Mouse (Mus musculus) gastrocnemius, adult 2 months (tissue): ENCODE measurements around the gene Slc25a15. TPM values are rescaled to one million over a fixed set of nuclear protein-coding genes. Genes with fewer than 3 reads are reported as not detected.

ENCODE experiments used
- DNase-seq: peaks from one replicate; pipeline ENCODE4 v3.0.0; 2022
- H3K27ac ChIP-seq: fragments of 200-600 bp; 2 replicates; pipeline ENCODE4 v1.8.1; 2022; ENCODE audit warnings: mild to moderate bottlenecking
- H3K4me3 ChIP-seq: fragments of 200-600 bp; 2 replicates; pipeline ENCODE4 v1.8.1; 2022; ENCODE audit warnings: mild to moderate bottlenecking, moderate library complexity
- CTCF ChIP-seq: fragments of 200-600 bp; IDR thresholded peaks from 2 replicates; pipeline ENCODE4 v1.8.1; 2022; ENCODE audit warnings: antibody characterized with exemption, mild to moderate bottlenecking, moderate library complexity
- intact Hi-C: fragments of 180-260 bp; cut with DNase I; formaldehyde crosslinking; loops from one replicate; pipeline ENCODE4 v1.15.1; 2025
- long read RNA-seq, 2 experiments: library from polyadenylated mRNA; stranded (forward); transcript quantifications; one replicate each; pipeline ENCODE4 v2.0.0; 2021
- total RNA-seq, 2 experiments: library from RNA; stranded (reverse); gene quantifications; 2 replicates each; pipeline ENCODE4 v1.2.3; 2021

Slc25a15 gene
- 10 to 100 TPM; 10.2 to 14.1 TPM for total RNA-seq
- long read RNA-seq, experiment 1, transcript Slc25a15-201 (7 exons, 3,430 nt): major isoform, 30 of 38 reads
- long read RNA-seq, experiment 1, partial matches to known transcripts: 0 of 38 reads
- long read RNA-seq, experiment 1, other reads (novel, unspliced or antisense): 8 of 38 reads
- long read RNA-seq, experiment 2, transcript Slc25a15-201 (7 exons, 3,430 nt): major isoform, 22 of 30 reads
- long read RNA-seq, experiment 2, partial matches to known transcripts: 2 of 30 reads
- long read RNA-seq, experiment 2, other reads (novel, unspliced or antisense): 6 of 30 reads

DNA sequence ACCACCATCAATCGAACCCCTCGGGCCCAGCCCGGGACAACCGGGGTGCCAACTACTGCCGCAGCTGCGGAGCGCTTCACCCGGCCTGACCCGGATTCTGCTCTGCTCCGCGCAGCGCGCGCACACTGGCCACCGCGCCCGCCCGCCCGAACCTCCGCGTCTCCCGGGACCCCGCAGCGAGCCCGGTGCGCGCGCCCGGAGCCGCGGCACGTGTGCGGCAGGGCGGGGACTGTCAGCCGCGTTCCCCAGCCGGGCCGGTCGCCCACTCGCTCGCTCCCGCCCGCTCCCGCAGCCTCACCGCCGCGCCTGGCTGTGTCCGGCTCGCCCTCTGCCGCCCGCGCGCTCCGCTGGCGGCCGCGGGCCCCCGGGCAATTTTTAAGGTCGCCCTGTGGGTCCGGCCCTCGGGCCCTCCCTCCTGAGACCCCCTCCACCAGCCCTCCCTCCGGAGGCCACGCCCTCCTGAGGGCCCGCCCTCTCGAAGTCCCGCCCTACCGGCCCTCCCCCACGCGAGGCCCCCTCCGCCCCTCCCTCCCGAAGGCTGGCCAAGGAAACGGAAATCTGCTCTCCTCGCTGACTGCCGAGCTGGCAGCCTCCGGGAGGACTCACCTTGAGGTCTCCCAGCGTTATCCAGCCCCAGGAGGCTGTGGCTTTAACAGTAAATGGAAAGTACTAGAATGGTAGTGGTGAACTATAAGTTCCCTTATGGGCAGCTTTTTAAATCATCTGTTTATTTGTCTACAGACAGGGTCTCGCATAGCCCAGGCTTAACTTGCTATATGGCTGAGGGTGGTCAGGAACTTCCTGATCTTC, at the start of gene Slc25a15:
Slc25a15 (minus strand) TSS at position 456 of the 810 bp plus-strand sequence.
- H3K4me3 ChIP-seq: peak within 1 kb of the TSS; percentile 96
- intact Hi-C loops: loop anchor here (1.0 kb wide), 1 partner anchor 13 kb away; the partner anchor contains the start of gene Mrps31
- H3K27ac ChIP-seq: peak within 1 kb of the TSS; percentile 95
- peak; percentile 96 for DNase-seq
- no peak for TF ChIP-seq CTCF

DNA sequence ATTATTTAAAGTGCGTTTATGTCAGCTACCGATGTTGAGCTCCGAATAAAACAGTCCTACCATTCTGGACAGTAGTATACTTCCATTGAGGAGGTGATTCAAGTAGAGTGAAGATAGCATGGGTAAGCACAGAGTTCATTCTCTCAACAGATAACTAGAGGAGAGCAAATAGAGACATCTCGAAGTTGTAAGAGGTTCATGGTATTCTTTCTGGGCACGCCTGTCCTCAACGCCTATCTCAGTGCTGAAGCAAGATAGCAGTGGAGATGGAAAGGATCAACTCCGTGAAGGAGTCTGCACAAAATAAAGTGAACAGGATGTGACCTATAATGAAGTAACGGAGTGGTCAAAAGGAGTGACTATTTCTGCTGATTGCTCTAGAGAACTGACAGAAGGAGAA, 13.6 kb upstream of the Slc25a15 start:
- intact Hi-C loops: loop anchor here (1.0 kb wide), 1 partner anchor 14 kb away; the partner anchor contains the start of gene Slc25a15
- Histone ChIP-seq H3K27ac (peak overlapping the region; percentile 97), H3K4me3 (peak overlapping the region; percentile 87)
- TF ChIP-seq CTCF: no peak
- no peak for DNase-seq

DNA sequence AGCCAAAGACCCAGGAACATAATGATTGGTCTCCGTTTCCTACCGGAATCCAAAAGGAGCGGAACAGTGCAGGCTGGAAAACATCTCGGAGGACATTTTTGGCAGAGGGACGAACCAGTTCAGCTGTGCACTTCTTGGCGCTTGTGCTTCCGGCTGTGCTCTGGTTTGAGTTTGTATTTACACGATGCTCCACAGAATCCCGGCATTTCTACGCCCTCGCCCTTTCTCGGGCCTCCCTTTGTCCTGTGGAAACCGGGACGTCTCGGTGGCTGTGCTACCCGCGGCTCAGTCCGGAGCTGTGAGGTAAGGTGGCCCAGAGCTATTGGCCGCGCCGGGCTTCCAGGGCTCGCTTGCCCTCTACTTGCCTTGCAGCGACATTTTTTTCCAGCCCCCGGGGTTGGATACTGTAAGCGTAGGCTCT, 12.9 kb upstream of the Slc25a15 start, which contains the start of gene Mrps31:
Mrps31 (plus strand) TSS at position 80 of the 421 bp plus-strand sequence.
- Histone ChIP-seq H3K27ac (peak within 1 kb of the TSS; percentile 97), H3K4me3 (peak within 1 kb of the TSS; percentile 87)
- intact Hi-C loops: loop anchor here (1.0 kb wide), 1 partner anchor 13 kb away; the partner anchor contains the start of gene Slc25a15
- no peak for TF ChIP-seq CTCF
- peak; percentile 84 for DNase-seq

DNA sequence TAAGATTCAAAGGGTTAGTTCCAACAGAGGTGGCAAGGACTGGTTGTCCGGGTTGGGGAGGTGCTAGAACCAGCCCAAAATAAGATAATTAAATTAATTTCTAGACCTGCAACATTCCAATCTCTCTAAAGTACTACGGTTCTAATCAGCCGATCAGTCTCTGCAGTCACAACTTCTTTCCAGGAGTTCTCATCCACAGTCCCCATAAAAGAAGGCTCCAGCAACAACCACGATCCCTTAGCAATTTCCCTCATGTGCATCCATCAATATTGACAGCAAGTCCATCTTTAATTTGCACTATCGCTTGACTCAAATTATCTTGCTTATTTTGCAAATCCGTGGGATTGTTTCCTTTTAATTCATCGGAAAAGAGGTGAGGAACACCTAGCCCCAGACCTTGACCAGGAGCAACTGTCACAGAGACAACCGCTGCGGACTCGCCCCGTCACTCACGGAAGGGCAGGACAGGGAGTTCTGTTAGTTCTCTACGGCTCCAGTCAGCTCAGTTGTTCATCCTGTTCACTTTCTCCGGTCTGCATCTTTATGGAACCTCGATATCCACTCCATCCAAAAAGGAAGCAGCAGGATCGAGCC, 12.4 kb upstream of the Slc25a15 start:
- Histone ChIP-seq H3K27ac (peak overlapping the region; percentile 97), H3K4me3 (peak overlapping the region; percentile 87)
- no peak for DNase-seq
- no peak for TF ChIP-seq CTCF
- intact Hi-C loops: loop anchor here (1.0 kb wide), 1 partner anchor 12 kb away; the partner anchor contains the start of gene Slc25a15

DNA sequence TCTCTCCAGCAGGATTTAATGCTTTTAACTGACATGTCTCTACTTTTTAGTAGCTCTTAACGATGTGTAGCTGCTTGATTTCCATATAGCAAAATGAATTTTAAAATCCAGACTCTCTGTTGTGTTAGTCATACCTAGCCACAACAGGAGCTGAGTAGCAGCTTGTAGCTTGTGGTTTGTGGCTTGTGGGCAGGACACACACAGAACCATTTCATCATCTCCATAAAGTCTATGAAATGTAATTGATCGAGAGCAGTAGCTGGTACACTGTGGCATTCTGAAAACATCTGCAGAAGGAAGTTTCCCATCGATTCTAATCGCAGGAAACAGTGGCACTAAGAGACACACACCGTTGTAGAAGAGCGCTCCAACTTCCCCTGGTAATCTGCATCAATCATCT, 7.3 kb upstream of the Slc25a15 start:
- intact Hi-C loops: no loop called here
- TF ChIP-seq CTCF: no peak
- Histone ChIP-seq H3K27ac (no peak overlapping the region), H3K4me3 (no peak overlapping the region)
- DNase-seq: no peak

DNA sequence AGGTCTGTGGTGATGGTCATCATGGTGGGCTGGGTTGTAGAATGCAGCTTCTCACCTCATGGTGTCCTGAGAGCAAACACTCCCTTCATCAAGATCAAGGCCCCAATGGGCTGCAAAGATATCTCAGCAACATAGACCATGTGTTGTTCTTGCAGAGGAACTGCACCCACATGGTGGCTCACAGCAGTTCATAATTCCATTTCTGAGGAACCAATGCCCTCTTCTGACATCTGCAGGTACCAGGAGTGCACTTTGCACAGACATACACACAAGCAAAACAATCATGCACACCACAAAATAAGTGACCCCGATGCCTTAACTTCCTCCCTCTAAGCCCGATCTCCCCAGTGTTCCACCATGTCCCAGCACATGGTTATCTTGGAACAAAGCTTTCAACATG, 4.8 kb upstream of the Slc25a15 start:
- no peak for TF ChIP-seq CTCF
- no peak overlapping the region for H3K4me3 ChIP-seq
- DNase-seq: no peak
- intact Hi-C loops: no loop called here
- H3K27ac ChIP-seq: no peak overlapping the region

DNA sequence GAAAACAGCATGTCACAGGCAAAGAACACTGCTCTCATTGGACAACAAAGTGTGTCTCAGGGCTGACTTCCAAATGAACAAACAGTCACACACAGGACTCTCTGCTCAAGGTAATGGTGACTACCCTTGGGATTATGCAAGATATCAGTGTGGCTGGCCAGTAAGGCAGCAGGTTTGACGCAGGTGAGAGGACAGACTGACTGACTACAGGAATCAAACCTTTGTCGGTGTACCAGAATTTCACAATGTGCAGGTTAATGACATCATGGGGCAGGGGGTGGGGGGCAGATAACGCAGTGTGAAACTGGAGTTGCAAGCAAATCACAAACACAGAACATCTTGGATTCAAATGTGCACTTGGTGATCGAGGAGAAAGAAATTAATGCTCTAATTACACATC, 2.2 kb upstream of the Slc25a15 start:
- H3K27ac ChIP-seq: no peak overlapping the region
- H3K4me3 ChIP-seq: no peak overlapping the region
- intact Hi-C loops: no loop called here
- no peak for DNase-seq
- TF ChIP-seq CTCF: no peak

DNA sequence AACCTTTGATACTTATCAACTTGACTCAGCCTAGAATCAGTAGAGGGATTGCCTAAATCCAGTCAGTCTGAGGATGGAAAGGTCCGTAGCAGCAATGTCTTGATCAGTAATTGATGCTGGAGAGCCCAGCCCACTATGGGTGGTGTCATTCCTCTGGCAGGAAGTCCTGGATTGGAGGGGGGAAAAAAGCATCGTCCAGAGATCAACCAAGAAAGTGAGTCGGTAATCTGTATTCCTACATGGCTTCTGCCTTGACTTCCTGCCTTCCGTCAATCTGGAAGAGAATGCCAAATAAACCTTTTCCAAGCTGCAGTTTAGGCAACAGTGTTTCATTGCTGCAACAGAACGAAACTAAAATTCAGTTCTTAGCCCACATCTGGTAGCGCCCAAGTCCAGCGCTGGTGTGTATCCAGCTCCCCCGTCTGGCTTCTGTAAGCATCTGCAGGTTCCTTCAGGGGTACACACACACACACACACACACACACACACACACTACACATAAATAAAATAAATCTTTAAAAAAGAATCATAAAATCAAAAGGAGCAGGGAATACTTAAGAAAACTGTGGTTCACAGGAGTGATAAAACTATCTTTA, 986 bp upstream of the Slc25a15 start:
- DNase-seq: no peak
- intact Hi-C loops: no loop called here
- Histone ChIP-seq H3K4me3 (peak overlapping the region; percentile 96), H3K27ac (peak overlapping the region; percentile 95)
- TF ChIP-seq CTCF: no peak

DNA sequence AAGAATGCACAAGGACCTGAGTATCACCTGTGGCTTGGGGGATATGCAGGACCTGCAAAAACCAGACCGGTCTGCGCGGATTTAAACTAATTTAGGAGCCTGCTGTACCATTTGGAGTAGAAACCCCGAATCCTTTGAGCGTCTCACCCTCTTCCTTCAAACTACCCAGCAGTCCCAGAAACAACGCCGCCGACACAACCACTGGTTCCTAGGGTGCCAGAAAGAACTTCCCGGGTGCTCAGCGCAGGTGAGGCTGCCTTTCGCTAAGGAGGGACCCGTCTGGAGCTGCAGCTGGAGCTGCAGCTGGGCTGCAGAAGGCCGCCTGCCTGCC, 621 bp downstream of the Slc25a15 start:
- no peak for DNase-seq
- peak overlapping the region; percentile 95 for H3K27ac ChIP-seq
- TF ChIP-seq CTCF: no peak
- intact Hi-C loops: loop anchor here (1.0 kb wide), 1 partner anchor 14 kb away; the partner anchor contains the start of gene Mrps31
- H3K4me3 ChIP-seq: peak overlapping the region; percentile 96

DNA sequence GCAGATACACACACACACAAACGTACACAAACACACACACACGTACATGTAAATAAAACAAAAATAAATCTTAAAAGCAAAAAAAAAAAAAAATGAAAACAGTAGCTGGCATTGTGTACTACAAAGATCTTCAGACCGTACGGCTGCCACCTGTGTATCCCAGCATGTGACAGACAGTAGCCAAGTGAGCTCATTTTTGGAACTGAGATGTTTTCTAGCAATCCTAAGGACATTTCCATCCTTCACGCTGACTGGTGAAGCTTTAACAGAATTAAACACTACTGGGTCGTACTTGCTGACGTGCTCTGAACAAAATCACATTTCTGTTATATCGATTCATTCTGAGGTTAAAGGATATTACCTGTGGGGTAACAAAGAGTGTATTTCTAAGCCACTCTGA, 3.1 kb downstream of the Slc25a15 start:
- Histone ChIP-seq H3K27ac (no peak overlapping the region), H3K4me3 (no peak overlapping the region)
- DNase-seq: no peak
- intact Hi-C loops: no loop called here
- TF ChIP-seq CTCF: no peak

DNA sequence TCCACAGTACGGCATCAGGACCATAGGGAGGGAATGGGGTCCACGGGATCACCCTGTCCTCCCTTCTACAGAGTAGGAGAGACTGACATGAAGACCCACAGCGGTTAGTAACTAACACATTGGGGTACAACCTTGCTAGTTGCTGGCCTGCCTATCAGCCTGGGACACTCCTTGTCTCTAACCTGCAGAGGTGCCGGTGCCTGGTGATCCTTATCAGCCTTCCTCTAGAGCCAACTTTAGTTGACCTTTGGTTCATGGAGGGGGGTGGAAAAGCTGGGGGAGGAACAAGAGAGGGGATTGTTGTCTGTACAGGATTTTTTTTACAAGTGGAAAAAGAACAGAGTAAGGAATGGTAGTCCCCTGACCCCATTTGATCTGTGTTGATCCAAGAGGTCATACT, 3.9 kb downstream of the Slc25a15 start:
- H3K4me3 ChIP-seq: no peak overlapping the region
- no peak for DNase-seq
- no peak overlapping the region for H3K27ac ChIP-seq
- intact Hi-C loops: no loop called here
- no peak for TF ChIP-seq CTCF

DNA sequence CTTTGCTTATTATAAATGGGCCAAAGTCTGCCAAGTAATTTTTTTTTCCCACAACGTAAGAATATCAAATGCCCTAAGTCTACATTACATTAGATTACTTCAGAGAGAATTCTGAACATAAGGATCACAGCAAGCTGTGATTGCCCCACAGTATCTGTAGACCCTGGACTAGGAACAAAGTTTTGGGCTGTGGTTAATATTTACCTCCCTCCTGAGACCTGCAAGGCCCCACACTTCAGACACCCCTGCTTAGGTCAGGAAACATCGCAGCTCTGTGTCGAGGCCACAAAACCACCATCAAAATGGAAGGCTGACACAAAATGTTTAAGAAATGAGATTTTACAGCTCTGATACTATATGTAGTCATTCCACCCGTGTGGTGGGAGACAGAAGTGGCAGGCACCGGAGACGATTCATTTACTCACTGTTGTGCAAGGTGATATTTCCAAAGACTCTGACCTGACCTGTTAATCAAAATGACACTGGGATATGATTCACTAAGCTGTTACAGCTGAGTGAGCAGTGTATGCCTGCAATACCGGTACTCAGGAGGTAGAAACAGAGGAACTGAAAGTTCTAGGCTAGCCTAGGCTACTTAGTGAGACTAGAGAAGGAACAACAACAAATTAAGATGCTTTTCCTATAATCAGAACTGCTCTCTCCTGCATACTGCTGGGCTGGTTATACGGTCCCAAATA, 7.5 kb downstream of the Slc25a15 start:
- H3K27ac ChIP-seq: no peak overlapping the region
- H3K4me3 ChIP-seq: no peak overlapping the region
- intact Hi-C loops: no loop called here
- DNase-seq: no peak
- no peak for TF ChIP-seq CTCF
